Mouse (Mus musculus) CD4-positive, CD25-positive, alpha-beta regulatory T cell, adult 2 months (primary cell): ENCODE measurements around the gene Nap1l1.

Source experiments
- DNase-seq: peaks from one replicate; pipeline ENCODE4 v3.0.0-alpha.2; 2012; ENCODE audit warnings: low read depth, low spot score

Nap1l1 gene

GRCm38 (mm10) chr10:111515071-111516010 is 42.3 kb downstream of the Nap1l1 start:
- DNase-seq, result no peak

GRCm38 (mm10) chr10:111516172-111516588 is 43.2 kb downstream of the Nap1l1 start:
- peak; percentile 82 for DNase-seq

- peak; percentile 53 for DNase-seq
Measured at GRCm38 (mm10) chr10:111516804-111517436, 43.9 kb downstream of the Nap1l1 start.

GRCm38 (mm10) chr10:111518350-111518749 is 45.3 kb downstream of the Nap1l1 start:
- DNase-seq, result no peak

- DNase-seq, result no peak
Measured at GRCm38 (mm10) chr10:111519620-111520370, 46.8 kb downstream of the Nap1l1 start.

- no peak for DNase-seq
Measured at GRCm38 (mm10) chr10:111520621-111521020, 47.6 kb downstream of the Nap1l1 start.

GRCm38 (mm10) chr10:111521636-111522035 is 48.6 kb downstream of the Nap1l1 start:
- DNase-seq, result no peak

GRCm38 (mm10) chr10:111522230-111522629 is 49.2 kb downstream of the Nap1l1 start:
- no peak for DNase-seq

GRCm38 (mm10) chr10:111523894-111524293 is 50.9 kb downstream of the Nap1l1 start:
- no peak for DNase-seq

GRCm38 (mm10) chr10:111527057-111527456 is 54.0 kb downstream of the Nap1l1 start:
- no peak for DNase-seq

- DNase-seq, result no peak
Measured at GRCm38 (mm10) chr10:111527613-111528012, 54.6 kb downstream of the Nap1l1 start.

GRCm38 (mm10) chr10:111528283-111528682 is 55.3 kb downstream of the Nap1l1 start:
- DNase-seq, result peak; percentile 20

GRCm38 (mm10) chr10:111530398-111530797 is 57.4 kb downstream of the Nap1l1 start:
- no peak for DNase-seq

- DNase-seq, result no peak
Measured at GRCm38 (mm10) chr10:111534691-111535090, 61.7 kb downstream of the Nap1l1 start.

GRCm38 (mm10) chr10:111537410-111537809 is 64.4 kb downstream of the Nap1l1 start:
- no peak for DNase-seq

GRCm38 (mm10) chr10:111539724-111540324 is 66.8 kb downstream of the Nap1l1 start:
- peak; percentile 43 for DNase-seq

- no peak for DNase-seq
Measured at GRCm38 (mm10) chr10:111540678-111541077, 67.7 kb downstream of the Nap1l1 start.

- DNase-seq, result no peak
Measured at GRCm38 (mm10) chr10:111543106-111543505, 70.1 kb downstream of the Nap1l1 start.

- DNase-seq, result peak; percentile 8
Measured at GRCm38 (mm10) chr10:111543781-111544260, 70.8 kb downstream of the Nap1l1 start.

GRCm38 (mm10) chr10:111544311-111544710 is 71.3 kb downstream of the Nap1l1 start:
- DNase-seq, result no peak

GRCm38 (mm10) chr10:111545648-111546047 is 72.6 kb downstream of the Nap1l1 start:
- DNase-seq, result no peak
